Mouse (Mus musculus) cerebellum, adult 18-20 months (tissue): ENCODE results near the gene Cga.

Experiments
- DNase-seq, 2 experiments: peaks; one replicate each; pipeline ENCODE4 v3.0.0; 2021

Gene Cga

DNA sequence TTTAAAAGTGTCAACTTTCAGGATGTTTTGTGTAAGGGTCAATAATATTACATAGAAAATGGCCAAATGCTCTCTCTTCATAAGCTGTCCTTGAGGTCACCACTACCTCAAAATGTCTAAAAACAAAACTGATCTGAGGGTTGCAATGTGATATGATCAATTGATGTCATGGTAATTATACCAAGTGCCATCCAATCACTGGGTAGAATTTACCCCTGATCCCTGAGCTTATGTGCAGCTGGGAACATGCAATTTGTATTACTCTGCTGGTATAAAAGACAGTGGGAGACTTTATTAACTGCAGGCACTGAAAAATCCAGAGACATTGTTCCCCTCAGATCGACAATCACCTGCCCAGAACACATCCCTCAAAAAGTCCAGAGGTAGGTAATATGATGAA is at the start of gene Cga:
Gene Cga, plus strand, starts transcription at position 301 of the 400 bp plus-strand sequence.
- no peak for DNase-seq

DNA sequence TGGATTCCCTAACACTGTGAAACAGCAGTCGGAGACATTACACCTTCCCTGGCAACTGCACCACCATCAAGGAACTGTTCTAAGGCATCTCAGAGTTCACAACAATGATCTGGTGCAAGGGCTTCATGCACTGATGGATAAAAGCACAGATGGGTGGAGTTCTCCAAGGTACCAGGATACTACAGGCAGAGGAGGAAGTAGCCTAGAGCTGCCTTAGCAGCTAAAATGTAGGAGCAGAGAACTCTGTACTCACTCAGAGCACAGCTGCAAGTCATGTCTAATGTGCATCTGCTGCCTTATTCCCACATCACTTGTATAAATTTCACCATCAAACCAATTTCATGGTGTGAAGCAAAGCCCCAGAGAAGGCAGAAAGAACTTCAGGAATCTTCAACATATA is 49.7 kb upstream of the Cga start:
- DNase-seq = no peak

DNA sequence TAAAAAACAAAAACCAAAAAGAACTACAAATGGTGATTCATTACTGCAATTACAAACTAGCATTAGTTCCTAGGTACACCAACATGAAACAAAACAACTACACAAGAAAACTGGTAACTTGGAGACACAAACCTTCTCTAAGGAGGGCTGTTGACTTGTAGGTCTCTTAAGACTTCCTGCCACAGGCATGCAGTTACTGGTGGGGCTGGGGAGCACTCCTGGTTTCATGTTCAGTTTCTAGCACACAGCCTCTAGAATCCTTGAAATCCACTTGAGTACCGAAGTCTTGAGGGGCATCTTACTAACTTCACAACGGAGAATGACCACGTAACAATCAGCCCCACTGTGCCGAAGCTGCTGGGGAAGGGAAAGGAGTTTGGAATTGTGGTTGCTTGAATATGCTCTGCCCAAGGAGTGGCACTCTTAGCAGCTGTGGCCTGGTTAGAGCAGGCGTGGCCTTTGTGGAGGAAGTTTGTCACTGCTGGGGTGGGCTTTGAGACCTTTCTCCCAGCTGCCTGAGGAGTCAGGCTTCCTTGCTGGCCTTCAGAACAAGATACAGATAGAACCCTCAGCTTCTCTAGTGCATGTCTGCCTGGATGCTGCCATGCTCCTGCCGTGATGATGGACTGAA is 45.8 kb upstream of the Cga start:
- DNase-seq = no peak

DNA sequence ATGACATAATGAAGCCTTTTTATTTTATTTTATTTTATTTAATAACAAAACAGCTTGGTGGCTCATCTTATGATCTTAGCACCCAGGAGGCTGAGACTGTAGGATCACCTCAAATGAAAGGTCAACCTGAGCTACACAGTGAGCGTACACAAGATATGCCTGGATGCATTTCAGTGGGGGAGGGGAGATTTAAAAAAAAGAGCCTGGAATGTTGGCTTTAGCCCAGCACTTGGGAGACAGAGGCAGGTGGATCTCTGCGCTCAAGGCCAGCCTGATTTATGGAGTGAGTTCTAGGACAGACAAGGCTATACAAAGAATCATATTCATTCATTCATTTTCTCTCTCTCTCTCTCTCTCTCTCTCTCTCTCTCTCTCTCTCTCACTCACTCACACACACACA is 43.4 kb upstream of the Cga start:
- DNase-seq = no peak

DNA sequence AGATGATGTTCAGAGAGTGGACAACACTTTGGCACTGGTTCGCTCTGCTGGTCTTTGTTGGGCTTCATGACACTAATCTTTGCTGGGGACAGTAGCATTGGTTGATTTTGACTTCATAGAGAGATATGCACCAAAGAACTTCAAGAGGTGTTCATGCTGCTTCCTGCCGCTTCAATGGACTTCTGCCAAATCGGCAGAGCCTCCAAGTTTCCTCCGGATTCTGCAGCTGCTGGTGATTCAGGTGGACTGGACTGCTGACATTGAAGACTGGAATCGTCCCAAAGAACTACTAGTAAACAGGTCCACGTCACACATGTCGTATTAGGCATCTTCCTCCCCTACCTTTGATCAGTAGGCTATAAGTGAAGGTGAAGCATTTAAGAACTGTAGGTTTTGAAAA is 41.5 kb upstream of the Cga start:
- DNase-seq = peak; percentile 26 to 28

DNA sequence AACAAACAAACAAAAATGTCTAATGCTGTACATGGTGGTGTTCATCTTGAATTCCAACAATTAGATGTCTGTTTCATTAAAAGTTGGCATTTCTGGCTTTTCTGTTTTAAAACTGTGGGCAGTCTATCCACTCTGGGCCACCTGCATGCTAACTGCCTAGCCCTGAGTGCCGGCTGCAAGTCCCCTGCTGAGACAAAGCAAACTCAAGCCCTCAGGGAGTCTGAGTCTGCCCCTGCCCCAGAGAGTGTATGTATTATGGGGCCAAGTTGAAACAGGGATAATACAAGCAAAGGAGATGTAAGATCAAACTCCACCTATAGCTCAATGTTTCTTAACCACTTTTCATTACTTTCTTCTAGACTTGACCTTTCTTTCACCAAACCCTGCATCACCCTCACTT is 37.6 kb upstream of the Cga start:
- no peak for DNase-seq

DNA sequence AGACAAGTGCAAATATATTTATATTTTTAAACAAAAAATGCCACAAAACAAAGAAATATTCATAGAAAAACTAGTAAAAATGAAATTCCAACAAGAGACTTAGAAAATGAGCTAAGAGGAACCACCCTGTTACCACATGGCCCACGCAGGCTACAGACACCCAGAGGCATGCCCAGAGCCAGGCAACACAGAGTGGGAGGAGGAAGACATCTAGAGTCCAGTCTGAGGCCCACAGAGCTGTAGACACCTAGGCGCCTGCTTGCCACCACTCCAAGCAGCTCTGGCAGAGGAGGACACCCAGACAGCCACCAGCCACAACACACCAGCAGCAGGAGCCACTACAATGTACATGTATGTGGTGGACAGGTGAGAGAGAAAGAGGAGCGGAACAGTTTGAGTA is 34.7 kb upstream of the Cga start:
- DNase-seq = no peak

DNA sequence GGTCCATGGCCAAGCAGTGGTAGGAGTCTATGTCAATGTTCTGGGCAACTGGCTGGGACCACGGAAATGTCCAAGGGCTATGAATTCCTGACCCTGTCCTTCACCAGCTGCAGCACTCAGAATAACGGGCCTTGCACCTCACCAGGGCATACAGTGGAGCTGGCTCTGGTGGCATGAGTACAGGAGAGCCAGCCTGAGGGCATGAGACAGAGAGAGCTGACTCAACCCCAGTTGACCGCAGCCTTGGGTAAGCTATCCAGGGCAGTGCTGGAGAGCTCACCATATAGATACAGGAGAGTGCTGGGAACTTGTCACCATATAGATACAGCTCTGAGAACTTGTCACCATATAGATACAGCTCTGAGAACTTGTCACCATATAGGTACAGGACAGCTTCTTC is 34.2 kb upstream of the Cga start:
- DNase-seq = no peak

DNA sequence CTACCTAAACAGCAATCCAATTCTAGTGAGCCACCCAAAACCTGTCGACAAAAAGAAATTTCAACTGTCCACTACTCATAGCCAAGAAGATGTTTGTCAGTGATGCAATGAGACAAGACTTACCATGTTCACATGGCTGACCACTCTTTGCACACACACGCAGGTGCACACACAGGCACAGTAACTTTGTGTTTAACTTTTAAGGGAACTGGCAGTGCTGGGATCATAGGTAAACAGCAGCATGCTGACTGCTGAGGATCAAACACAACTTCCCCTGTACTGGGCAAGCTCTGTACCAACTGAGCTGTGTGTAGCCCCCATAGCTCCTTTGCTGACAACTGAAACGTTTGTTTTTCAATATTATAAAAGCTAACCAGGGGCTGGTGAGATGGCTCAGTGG is 32.1 kb upstream of the Cga start:
- no peak for DNase-seq

DNA sequence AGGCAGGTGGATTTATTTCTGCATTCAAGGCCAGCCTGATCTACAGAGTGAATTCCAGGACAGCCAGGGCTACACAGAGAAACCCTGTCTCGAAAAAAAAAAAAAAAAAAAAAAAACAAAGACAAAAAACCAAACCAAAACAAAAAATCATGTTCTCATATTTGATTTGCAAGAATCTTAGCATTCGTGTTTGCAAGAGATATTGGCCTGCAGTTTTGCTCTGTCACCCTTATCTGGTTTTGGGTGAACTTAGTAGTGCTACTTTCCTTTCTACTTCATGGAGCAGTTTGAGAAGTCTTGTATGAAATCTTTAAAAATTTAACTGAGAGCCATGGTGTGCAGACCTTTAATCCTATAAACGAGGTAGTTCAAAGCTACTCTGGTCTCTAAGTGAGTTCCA is 23.8 kb upstream of the Cga start:
- no peak for DNase-seq

DNA sequence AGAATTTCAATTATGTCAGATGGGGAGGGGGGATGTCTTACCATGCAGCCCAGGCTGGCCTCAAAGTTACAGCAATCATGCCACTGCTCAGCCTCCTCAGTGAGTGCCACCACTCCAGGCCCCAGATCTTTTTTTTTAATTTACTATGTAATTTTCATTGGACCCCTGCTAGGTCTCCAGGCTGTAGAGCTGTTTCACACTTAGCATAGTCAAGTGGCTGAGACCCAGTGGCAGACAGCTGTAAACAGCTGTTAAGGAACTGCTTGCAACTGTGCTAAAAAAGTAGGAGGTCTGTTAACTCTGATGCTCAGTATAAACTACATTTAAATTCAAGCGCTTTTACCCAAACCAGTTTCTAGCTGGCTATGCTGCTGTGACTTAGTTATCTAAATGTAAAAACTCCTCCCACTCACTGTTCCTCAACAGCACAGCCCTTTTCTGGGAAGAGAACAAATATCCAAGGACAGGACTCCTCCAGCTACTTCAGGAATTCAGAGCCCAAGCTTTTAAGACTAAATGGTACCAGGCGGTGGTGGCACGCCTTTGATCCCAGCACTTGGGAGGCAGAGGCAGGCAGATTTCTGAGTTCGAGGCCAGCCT is 20.6 kb upstream of the Cga start:
- no peak for DNase-seq

DNA sequence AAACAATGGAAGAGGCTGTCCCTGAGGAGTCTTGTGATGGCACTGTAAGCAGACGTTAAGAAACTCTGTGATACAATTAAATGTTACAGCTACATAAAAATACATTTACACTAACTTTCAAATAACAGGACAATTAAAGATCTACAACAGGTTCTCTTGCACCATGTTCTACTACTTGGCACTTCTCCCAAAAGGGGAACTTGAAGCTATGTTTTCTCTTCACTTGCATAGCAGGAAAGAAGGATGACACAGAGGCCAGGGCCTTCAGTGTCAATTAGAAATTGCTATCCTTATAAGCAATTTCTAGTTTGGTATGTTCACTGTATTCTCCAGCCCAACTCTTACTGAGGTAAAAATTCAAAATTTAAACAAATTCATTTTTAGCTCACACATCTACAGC is 19.3 kb upstream of the Cga start:
- no peak for DNase-seq

DNA sequence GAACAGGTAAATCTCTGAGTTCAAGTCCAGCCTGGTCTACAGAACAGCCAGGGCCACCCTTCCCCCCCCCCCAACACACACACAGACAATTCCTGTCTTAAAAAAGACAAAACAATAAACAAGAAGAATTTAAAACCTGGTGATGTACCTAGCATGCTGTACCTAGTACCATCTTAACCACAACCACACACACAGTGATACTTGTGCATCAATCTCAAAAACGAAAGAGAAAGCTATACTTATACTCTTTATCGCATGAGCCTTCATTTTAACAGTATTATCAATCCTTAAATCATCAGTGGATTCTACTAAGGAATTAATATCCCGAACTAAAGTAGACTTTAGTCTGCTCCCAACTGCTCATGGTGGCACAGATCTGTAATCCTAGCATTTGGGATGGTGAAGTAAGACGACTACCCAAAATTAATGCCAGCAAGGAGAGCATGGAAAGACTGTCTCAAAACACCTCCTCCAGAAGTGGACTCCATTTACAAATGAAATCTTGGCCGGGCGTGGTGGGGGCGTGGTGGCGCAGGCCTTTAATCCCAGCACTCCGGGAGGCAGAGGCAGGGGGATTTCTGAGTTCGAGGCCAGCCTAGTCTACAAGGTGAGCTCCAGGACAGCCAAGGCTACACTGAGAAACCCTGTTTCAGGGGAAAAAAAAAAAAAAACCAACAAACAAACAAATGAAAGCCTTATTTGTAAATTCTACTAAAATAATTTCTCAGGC is 12.5 kb upstream of the Cga start:
- DNase-seq = no peak

DNA sequence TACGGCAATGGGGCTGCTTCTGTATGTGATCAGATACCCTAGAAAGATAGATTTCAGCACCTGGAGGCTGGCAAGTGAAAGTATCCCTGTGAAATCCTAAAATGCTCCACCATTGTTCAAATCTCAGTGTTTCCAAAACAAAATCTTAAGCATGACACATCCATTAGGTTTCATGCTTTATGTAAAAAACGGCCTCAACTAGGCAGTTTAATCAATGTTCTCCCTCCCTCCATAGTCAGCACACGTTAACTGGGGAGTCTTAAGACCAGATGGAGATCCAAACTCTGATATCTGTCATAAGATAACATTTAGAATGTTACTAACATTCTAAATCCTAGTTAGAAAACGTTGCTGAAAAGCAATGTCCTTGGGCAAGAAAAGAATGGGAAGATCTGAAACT is 11.7 kb upstream of the Cga start:
- DNase-seq = no peak

DNA sequence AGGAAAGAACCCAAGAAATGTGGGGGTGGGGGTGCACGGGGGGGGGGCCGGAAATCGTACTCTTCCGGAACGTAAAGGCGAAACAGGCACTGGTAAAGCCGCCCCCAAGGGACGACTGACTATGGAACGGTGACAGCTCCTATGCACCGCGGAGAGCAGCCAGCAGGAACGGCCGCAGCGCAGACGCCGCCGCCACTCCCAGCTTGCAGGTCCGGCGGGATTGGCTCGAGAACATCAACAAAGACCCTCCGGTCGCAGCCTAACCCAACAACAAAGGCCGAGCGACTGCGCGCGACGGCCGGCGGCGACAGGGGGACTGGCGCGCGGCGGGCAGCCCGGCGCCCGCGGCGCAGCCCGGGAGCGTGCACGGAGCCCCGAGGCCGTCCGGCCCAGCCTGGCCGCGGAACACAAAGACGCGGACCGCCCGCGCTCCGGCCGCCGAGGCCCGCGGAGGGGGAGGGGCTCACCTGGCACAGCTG is 11.2 kb upstream of the Cga start:
- DNase-seq = peak in 1 of 2 experiments; percentile 48

DNA sequence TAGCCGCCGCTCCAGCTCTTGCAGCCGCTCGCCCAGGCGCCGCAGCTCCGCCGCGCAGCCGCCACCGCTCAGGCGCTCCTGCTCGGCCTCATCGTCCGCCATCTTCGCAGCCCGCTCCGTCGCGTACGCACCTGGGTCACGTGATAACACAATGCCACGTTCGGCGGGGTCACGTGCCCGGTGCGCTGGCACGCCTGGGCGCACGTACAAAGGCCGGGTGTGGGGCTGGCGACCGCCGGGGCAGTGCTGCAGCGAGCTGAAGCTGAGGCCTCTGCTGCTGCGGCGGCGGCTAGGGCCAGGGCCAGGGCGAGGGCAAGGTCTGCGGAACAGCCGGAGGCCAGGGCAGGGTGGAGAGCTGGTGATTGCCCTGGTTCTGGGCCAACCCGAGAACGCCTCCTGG is 10.8 kb upstream of the Cga start, which contains the start of gene Zfp292:
Gene Zfp292, minus strand, starts transcription at position 143 of the 400 bp plus-strand sequence.
- peak; percentile 94 to 97 for DNase-seq

DNA sequence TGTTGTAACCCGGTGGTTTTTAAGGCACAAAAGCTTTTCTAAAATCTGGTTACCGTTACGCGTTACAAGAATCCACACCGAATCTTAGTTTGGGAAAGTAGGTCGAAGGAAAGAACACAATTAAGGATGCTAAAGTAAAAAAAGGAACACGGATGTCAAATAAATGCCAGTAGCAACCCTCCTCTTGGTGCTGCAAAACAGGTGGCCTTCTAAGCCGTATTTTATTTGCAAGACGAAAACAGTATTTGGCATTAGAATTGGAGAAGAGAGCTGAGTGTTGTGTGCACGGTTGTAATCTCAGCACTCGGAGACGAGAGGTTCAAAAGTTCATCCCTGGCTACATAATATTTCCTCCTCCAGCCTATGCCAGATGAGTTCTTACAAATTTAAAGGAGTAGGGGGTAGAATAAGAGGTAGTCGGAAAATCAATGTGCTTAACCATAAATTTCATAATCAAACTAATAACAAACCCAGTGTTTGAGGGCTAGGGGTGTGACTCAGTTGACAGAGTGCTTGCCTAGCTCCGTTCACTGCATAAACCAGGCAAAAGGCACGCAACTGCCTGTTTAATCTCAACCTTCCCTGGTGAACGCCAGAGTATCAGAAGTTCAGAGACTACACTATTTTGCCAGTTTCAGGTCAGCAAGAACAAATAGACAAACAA is 10.1 kb upstream of the Cga start:
- DNase-seq = no peak

DNA sequence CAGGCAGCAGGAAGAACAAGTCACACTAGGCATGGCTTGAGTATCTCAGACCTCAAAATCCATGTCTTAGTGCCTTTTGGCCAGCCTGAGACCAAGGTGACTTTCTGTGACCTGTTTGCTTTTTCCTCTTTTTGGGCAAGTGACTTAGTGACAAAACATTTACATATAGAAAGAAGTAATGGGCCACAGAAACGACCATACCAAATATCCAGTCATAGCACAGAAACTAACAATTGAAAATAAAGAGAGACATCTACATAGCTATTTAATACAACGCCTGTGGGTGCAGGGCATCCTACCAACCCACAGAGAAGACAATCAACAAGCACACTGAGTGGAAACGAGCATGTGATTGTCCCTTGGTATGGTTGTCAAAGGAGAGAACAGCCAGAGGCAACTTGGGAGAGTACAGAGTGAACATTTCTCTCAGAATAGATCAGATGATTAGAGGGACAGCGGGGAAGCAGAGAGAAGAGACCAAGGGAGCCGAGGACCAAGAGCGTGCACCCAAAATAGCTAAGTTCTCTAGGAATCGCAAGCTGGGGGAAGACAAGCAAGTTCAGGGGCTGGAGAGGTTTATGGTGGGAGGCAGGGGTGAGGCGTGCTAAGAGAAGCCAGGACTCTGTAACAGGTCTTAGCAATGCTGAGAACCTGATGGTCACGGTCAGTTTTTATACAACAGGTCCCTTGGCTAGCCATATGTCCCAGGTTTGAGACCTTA is 7.8 kb upstream of the Cga start:
- DNase-seq = no peak

DNA sequence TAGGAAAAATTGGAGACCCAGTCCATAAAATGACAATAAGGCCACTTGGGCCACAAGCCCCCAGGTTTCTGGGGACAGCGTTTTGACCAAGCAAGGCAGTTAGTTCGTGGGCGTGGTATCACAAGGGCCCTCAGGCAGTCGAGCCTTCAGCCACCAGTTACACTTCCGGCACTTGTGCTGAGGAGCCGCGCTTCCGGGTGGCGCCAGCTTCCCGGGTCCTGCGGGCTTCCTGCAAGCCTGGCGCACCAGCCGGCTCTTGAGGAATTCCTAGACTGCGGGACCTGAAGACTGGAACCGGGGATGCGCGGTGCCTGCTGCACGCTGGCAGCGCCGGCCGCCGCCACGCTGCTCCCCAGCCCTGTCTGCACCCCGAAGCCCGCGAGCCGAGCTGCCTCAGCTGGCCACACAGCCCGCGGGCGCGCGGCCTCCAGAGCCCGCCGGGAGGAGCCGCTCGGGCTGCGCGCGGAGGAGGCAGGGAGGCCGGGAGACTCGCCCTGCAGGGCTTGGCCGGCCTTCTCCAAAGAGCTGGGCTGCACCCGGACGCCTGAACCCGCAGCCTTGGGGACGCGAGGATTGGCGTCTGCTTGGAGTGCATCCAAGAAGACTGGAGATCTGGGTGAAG is 7.0 kb upstream of the Cga start:
- peak; percentile 68 to 76 for DNase-seq

DNA sequence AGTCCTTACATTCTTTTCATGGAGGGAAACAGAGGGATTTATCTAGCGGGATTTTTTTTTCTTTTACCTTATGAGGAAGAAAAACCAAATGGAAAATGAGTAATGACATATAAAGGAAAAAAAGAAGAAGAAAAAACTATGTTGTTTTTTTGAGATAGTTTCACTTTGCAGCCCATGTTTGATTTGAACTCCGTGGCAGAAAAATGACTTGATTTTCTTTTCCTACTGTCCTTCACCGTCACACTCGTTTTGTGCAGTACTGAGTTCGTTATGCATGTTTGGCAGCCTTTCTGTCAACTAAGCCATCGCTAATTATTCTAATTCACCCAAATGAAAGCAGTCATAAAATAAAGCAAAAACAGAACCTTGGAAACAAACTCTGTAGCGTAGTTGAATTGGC is 6.3 kb upstream of the Cga start:
- DNase-seq = no peak

DNA sequence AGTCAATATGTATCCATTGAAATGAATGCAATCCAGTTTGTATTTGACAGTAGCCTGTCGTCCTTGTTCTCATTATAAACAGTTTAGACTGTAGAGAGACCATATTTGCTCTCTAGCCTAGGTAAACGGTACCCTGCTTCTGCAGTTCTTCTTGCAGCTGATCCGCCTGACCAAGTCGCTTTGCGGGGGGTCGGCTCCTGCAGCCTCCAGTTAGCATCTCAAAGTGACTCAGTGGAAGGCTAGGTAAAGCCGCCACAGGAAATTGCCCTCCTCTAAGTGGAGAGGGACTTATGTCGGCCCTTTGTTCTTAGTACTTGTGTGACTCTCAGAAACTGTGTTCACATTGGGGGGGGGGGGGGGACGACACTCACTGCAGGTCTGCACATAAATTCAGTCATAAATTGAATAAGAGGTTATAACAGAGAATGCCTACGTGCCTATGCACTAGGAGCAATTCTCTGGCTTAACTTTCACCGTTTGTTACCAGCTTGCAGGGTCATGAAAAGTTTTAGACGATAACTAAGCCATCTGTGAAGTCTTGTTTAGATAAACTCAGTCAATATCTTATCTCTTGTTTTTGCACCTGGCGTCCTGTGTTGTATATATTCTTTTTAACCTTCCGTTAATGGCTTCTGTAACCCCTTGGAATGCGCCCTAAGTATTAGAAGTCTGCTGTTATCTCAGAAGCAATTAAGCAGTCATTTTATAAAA is 4.3 kb upstream of the Cga start:
- DNase-seq = no peak

DNA sequence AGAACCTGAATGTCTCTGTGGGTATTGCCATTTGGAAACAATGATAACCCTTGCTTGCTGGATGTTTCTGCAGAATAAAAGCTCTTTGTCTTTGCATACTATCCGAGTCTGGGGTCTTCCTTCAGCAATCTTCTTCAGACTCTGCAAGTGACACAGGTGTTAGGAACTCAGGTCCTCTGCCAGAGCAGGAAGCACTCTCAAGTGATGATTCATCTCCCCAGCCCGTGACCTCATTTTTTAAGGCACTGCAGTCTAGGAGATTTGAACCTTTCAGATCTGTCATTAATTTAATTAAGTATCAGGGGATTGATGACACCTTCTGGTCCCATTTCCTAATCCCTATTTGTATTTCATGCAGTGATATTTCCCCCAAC is 3.8 kb upstream of the Cga start:
- no peak for DNase-seq
